Mouse (Mus musculus) erythroblast, embryonic 14.5 days (primary cell): ENCODE measurements around the gene Tspan18.

Experiments used
- GATA1 ChIP-seq: IDR thresholded peaks from 2 replicates; pipeline ENCODE4 v1.6.1; 2012; ENCODE audit warnings: low read length, inconsistent platforms, mixed read lengths
- TAL1 ChIP-seq: IDR thresholded peaks from 3 replicates; pipeline ENCODE4 v1.6.1; 2012; ENCODE audit warnings: low read length, inconsistent platforms, mixed read lengths

GRCm38 (mm10) chr2:93357391-93357790 lies 23.1 kb upstream of the Tspan18 start:
- TF ChIP-seq GATA1 = no peak
- no peak for TF ChIP-seq TAL1
